Mouse (Mus musculus) macrophage (primary cell): ENCODE results near the gene Galnt3. TPM values are rescaled to one million over a fixed set of nuclear protein-coding genes. Genes with fewer than 3 reads are reported as not detected.

ENCODE experiments used
- H3K27ac ChIP-seq: fragments of 350-480 bp; formaldehyde crosslinking; 2 replicates; pipeline ENCODE4 v1.9.0; 2021
- H3K36me3 ChIP-seq: fragments of 350-480 bp; formaldehyde crosslinking; 2 replicates; pipeline ENCODE4 v1.9.0; 2021; ENCODE audit errors: inconsistent target
- H3K4me3 ChIP-seq: fragments of 350-480 bp; formaldehyde crosslinking; 2 replicates; pipeline ENCODE4 v1.9.0; 2021; ENCODE audit errors: inconsistent target
- H3K79me2 ChIP-seq: fragments of 350-480 bp; formaldehyde crosslinking; 2 replicates; pipeline ENCODE4 v1.9.0; 2021; ENCODE audit errors: inconsistent target
- WGBS: methylation state at CpG from one replicate; pipeline ENCODE4 v1.1.7; 2026; ENCODE audit warnings: inconsistent platforms; ENCODE audit not compliant: missing documents; 5-methylcytosine and 5-hydroxymethylcytosine counted together
- polyA plus RNA-seq: library from polyadenylated mRNA; stranded (reverse); fragments of 250-400 nt; gene quantifications from 3 replicates; pipeline ENCODE4 v1.2.4, GENCODE M21; 2018; ENCODE audit warnings: inconsistent platforms
- total RNA-seq, 78 experiments: library from RNA; depleted of rRNA; stranded (reverse); fragments of 250-400 nt; gene quantifications; 1 replicate in 9 of 78; 2 replicates in 24 of 78; 3 replicates in 43 of 78; 4 replicates in 2 of 78; pipeline ENCODE4 v1.2.4; 2018; ENCODE audit warnings: inconsistent platforms in 56 of 78

Galnt3 gene
- 1 to 10 TPM in 19 of 26 experiments, under 1 TPM in 5, not detected in 2; 0.20 to 7.5 (median 1.6) TPM for total RNA-seq (2018; cell fraction: chromatin; rRNA removed)
- 1 to 10 TPM in 3 of 26 experiments, under 1 TPM in 23; 0.21 to 1.5 (median 0.54) TPM for total RNA-seq (2018; cell fraction: cytosol; rRNA removed)
- 1 to 10 TPM in 25 of 26 experiments, under 1 TPM in 1; 0.72 to 8.1 (median 2.5) TPM for total RNA-seq (2018; cell fraction: nucleus; rRNA removed)
- 0.25 to 1.1 TPM (median 0.47 TPM) in 3 replicates for polyA plus RNA-seq

- Histone ChIP-seq H3K27ac (no peak within 1 kb of the TSS), H3K36me3 (no peaks in the 10 kb centered on the region), H3K4me3 (peak within 1 kb of the TSS; percentile 28), H3K79me2 (no peaks in the 10 kb centered on the region)
- WGBS, result 1% methylated on average over 64 of the region's 74 CpGs
Measured at GRCm38 (mm10) chr2:66124591-66125271, at the start of gene Galnt3. Gene Galnt3 (minus strand): TSS chr2:66124994.

DNA sequence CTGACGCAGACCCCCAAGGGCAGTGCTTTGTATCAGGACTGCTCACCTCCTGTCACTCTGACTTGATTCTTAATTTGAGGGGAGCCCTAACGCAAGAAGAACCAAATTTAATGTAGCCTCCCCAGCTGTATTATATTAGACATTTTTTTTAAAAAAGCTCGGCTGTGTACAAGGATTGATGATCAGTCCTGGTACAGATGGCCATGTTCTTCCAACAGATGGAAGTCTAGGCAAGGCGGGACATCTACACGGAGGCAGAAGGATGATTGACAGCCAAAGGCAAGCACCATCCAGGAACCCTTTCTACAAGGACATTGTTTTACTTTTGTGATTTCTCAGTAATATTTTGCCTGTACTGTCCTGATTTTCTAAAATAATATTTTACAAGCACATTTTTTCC is 48.3 kb upstream of the Galnt3 start:
- WGBS, result 94% methylated on average over 5 of the region's 5 CpGs
- Histone ChIP-seq H3K27ac (no peak overlapping the region), H3K79me2 (no peaks in the 10 kb centered on the region), H3K4me3 (no peak overlapping the region), H3K36me3 (no peaks in the 10 kb centered on the region)

DNA sequence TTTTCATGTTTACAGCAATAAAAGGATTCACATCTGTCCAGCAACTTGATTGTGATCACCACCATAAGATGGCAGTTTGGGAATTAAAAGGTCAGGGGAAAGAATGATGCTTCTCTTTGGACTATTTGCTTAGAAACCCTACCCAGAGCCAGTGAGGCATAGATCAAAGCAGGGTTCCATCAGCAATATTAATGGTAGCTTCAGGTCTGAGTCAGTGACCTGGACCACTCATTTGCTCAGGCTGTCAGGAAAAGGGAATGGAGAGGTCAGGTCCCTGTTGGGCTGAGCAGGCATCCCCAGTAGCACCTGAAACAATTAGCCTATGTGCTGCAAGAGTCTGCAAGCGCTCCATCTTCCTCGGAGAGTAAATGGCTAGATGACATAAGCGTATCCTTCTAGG is 46.8 kb upstream of the Galnt3 start:
- Histone ChIP-seq H3K4me3 (no peak overlapping the region), H3K27ac (no peak overlapping the region), H3K36me3 (no peaks in the 10 kb centered on the region), H3K79me2 (no peaks in the 10 kb centered on the region)
- WGBS, result 94% methylated on average over 3 of the region's 3 CpGs

- no peaks in the 10 kb centered on the region for H3K79me2 ChIP-seq
- WGBS, result 80% methylated on average over 11 of the region's 11 CpGs
- H3K36me3 ChIP-seq, result no peaks in the 10 kb centered on the region
- H3K27ac ChIP-seq, result no peak overlapping the region
- H3K4me3 ChIP-seq, result no peak overlapping the region
Measured at GRCm38 (mm10) chr2:66170721-66171120, 45.9 kb upstream of the Galnt3 start.

DNA sequence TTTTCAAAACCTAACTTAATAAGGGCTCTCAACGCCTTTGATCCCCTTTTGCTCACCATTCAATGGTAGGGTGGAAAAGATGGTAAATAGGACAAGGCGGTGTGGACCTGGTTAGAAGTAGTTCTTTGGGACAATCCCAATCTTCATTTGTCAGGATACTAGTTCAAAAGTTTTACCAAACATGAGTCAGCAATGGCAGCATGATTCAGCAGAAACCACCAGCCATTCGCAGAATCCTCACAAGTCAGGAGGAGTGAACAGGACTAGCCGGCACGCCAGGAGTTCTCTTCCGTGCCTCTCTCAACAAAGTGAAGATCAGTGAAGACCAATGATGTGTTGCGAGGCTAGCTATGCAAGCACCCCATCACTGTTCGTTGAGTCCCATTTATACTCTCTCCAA is 40.2 kb upstream of the Galnt3 start:
- Histone ChIP-seq H3K4me3 (no peak overlapping the region), H3K79me2 (no peaks in the 10 kb centered on the region), H3K36me3 (no peaks in the 10 kb centered on the region), H3K27ac (no peak overlapping the region)
- WGBS, result 94% methylated on average over 8 of the region's 8 CpGs

DNA sequence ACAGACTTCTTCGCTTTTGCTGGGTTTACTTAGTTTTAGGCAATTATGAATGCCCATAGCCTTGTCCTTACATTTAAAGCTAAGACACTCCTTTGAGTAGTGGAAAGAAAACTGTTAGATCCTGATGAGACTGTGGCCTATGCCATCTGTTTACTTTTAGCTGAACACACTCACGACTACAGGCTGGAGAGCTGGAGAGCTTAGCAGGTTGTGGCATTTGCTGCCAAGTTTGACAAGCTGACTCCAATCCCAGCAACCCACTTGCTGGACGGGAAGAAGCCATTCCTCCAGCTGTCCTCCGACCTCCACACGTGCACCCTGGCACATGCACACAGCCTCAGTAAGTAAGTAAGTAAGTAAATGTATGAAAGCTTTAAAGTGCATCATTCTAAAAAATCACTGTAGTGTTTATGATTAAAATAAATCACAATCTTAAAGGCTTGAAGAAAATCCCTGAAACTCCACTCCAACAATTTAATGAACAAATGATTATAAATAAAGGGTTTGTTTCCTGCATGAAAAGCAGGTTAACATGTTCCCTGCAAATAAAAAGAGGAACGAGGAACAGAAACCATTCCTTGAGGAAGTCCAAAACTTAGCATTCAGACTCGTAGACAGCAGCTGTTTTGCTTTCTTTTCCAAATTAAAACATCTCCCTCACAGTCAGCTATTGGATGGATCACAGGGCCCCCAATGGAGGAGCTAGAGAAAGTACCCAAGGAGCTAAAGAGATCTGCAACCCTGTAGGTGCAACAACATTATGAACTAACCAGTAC is 33.5 kb upstream of the Galnt3 start:
- Histone ChIP-seq H3K36me3 (no peaks in the 10 kb centered on the region), H3K27ac (no peak overlapping the region), H3K4me3 (no peak overlapping the region), H3K79me2 (no peaks in the 10 kb centered on the region)
- WGBS, result 64% methylated on average over 7 of the region's 7 CpGs

DNA sequence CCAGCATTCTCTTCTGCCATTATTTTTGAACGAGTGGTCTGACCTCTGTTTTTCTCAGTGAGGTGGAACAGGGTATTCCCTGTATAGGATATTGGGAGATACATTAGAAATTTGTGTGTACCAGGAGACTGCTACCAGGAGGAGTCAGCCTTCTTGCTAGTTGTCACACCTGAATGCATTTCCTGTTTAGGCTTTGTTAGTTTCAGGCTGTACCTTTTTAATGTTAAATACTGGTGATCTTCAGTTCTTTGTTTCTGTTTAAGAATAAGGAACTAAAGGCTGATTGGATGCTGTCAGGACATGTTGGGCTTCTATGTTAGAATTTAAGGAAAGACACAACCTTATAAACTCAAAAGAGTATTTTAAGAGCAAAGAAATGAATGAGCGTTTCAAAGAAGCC is 26.6 kb upstream of the Galnt3 start:
- no peaks in the 10 kb centered on the region for H3K36me3 ChIP-seq
- 94% methylated on average over 2 of the region's 2 CpGs for WGBS
- no peak overlapping the region for H3K4me3 ChIP-seq
- no peaks in the 10 kb centered on the region for H3K79me2 ChIP-seq
- no peak overlapping the region for H3K27ac ChIP-seq

DNA sequence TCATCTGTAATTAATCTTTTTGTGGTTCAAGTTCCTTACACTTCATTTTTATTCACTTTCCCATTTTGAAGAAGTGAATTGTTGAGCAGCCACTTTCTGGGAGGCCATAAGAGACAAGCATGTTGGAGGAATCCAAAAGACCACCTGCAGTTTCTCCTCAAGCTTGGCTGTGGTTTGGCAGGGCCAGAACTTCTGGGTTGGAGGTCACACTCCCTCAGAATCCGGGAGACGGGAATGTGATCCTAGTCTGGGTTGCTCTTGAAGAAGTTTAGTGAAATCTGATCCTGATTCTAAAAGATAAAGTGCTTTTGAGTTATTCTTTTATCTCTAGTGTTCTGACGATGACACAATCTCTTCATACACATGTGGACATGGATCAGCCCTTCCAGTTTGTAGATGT is 25.7 kb upstream of the Galnt3 start:
- no peak overlapping the region for H3K4me3 ChIP-seq
- no peaks in the 10 kb centered on the region for H3K79me2 ChIP-seq
- H3K36me3 ChIP-seq, result no peaks in the 10 kb centered on the region
- WGBS, result 87% methylated on average over 3 of the region's 3 CpGs
- H3K27ac ChIP-seq, result no peak overlapping the region

DNA sequence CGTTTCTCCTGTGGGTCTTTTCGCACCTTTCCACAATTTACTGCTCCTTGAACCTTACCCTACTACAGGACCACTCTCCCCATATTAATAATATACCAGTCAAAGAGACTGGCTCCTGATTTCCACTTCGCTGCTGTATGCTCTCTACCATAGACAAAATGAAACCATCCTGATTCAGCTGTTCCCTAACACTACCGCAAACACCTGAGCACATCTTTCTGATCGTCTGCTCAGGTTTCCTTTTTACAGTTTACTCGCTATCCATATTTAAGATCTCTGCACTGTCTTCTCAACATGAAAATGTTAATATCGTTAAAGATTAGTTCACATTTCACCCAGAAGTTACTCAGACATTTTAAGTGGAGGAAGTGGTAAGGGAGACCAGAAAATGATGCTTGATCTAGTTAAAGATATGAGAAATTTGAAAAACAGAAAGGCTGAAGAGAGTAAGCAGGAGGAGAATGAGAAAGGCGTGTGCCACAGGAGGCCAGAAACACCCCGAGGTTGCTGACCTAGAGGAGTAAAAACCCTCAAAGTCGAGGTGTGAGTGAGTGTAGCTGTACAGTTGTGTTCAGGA is 23.9 kb upstream of the Galnt3 start:
- WGBS, result 51% methylated on average over 10 of the region's 10 CpGs
- Histone ChIP-seq H3K79me2 (no peaks in the 10 kb centered on the region), H3K27ac (no peak overlapping the region), H3K4me3 (no peak overlapping the region), H3K36me3 (no peaks in the 10 kb centered on the region)

DNA sequence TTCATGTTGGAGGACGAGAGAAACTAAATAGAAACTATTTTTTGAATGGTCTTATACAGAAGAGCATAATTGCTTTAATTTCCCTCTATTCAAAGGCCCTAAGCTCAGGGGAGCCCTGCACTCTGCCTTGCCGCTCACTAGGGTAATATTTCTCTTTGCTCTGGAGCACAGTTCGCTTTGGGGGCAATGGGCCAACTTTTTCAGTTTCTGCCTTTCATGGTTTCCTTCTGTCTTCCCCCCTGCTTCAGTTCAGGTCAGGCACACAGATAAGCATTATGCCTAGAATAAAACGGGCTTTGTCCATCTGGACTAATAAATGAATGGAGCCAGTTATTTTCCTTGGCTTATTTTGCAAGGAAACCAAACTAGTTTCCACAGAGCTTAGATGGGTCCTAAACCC is 21.7 kb upstream of the Galnt3 start:
- 93% methylated on average over 4 of the region's 4 CpGs for WGBS
- Histone ChIP-seq H3K79me2 (no peaks in the 10 kb centered on the region), H3K4me3 (no peak overlapping the region), H3K36me3 (no peaks in the 10 kb centered on the region), H3K27ac (no peak overlapping the region)

DNA sequence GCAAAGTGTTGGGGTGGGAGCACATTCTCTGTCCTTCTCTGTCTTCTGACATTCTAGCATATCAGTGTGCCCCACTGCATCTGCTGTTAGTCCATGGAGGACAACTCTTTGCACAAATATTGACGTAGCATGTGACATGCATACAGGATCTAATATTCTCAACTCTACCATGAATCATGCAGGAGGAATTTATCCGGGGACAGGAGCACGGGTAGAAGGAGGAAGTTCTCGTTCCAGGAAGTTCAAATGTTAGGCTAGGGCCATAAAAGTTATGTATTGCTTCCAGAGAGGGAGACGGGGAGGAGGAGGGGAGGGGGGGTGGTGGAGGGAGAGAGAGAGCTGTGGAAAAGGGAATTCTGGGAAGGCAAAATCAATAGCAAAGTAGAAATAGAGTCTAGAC is 20.0 kb upstream of the Galnt3 start:
- no peaks in the 10 kb centered on the region for H3K79me2 ChIP-seq
- H3K4me3 ChIP-seq, result no peak overlapping the region
- 7% methylated on average over 5 of the region's 5 CpGs for WGBS
- H3K27ac ChIP-seq, result peak overlapping the region; percentile 8; the same call in 1 of the 2 replicates
- H3K36me3 ChIP-seq, result no peaks in the 10 kb centered on the region

DNA sequence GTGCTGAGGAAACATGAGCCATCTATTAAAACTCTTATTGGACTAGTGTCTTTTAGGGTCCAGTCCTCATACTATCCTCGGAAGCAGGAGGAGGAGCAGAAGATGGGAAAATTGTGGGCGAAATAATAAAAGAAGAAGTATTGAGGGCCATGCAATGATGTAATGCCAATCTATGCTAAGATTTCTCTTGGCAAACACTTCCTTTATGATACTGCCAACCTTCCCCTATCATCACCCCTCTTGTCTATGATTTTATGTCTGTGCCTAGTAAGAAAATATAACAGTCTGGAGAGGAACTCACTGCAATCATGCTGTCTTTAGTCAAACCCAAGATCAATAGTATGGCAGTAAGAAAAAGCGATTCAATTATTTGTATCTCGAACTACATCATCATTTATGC is 18.5 kb upstream of the Galnt3 start:
- WGBS, result 67% methylated on average over 4 of the region's 4 CpGs
- Histone ChIP-seq H3K27ac (no peak overlapping the region), H3K79me2 (no peaks in the 10 kb centered on the region), H3K36me3 (no peaks in the 10 kb centered on the region), H3K4me3 (no peak overlapping the region)

DNA sequence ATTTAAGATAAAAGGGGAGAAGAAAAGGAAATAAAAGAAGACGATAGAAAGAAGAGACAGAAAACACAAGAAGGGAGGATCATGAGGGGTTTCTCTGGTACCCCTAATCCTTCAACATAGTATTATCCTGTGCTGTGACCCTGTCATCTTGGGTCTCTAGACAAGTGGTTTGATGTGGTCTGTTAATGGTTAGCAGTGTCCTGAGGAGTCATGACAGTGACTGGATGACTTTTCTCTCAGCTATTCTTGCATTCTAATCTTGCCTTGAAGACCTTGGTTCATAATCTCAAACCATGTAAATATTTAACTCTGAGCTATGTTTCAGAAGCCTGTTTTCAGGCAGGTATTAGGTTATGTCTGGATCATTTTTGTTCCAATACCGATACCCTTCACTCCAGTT is 17.9 kb upstream of the Galnt3 start:
- Histone ChIP-seq H3K36me3 (no peaks in the 10 kb centered on the region), H3K27ac (no peak overlapping the region), H3K79me2 (no peaks in the 10 kb centered on the region), H3K4me3 (no peak overlapping the region)
- WGBS, result 100% methylated on average over 2 of the region's 2 CpGs

GRCm38 (mm10) chr2:66142268-66142667 is 17.5 kb upstream of the Galnt3 start:
- H3K4me3 ChIP-seq, result no peak overlapping the region
- H3K36me3 ChIP-seq, result no peaks in the 10 kb centered on the region
- H3K79me2 ChIP-seq, result no peaks in the 10 kb centered on the region
- no peak overlapping the region for H3K27ac ChIP-seq
- WGBS, result 27% methylated on average over 2 of the region's 2 CpGs

- H3K27ac ChIP-seq, result no peak overlapping the region
- 84% methylated on average over 4 of the region's 4 CpGs for WGBS
- no peak overlapping the region for H3K4me3 ChIP-seq
- H3K36me3 ChIP-seq, result no peaks in the 10 kb centered on the region
- H3K79me2 ChIP-seq, result no peaks in the 10 kb centered on the region
Measured at GRCm38 (mm10) chr2:66140246-66140645, 15.5 kb upstream of the Galnt3 start.
